Comparison of ENCODE assay signal across 8 mouse cellular contexts in the genomic region with DNA sequence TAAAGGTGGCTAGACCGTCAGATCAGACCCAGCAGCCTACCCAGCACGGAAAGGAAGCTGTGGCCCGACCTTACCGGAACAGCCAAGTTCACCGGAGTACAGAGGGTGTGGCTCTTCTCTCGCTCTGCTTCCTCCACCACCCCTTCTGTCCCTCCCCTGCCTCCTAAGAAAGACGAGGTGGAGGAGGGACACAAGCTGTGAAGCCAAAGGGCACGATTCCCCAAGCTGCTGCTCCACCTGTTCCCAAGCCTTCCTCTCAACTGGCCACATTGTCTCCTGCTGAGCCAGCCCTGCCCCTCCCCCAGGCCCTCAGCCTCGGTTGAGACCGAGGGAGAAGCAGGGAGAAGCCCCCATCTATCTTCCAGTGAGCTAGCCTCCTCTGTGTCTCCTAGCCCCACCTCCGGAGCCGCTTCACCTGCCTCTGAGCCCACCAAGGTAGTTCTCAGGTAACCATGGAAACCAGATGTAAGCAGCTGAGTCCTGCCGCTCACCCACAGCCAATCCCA. TPM values are rescaled to one million over a fixed set of nuclear protein-coding genes. Genes with fewer than 3 reads are reported as not detected.
DNase-seq lines count a peak whose midpoint lies in the region; ATAC-seq and TF ChIP-seq lines count a peak whose summit lies in the region.

No protein-coding gene starts in this region.

- H3K9ac ChIP-seq in hindbrain, postnatal 0 days (replicated peaks; ENCODE audit: low read length) = 0 out of 2 replicates have a peak overlapping the region, but pooled peaks have one; percentile 33
- peak overlapping the region; percentile 56 for H3K9ac ChIP-seq in liver, embryonic 12.5 days

- H3K27ac ChIP-seq in bone marrow, adult 2 months (ENCODE audit: control insufficient read depth, insufficient read depth, low read depth, low read length, poor library complexity) = no peak overlapping the region
- peak overlapping the region; percentile 22; the same call in 1 of the 2 replicates for H3K27ac ChIP-seq in hindbrain, postnatal 0 days
- peak overlapping the region; percentile 51 for H3K27ac ChIP-seq in liver, embryonic 12.5 days

- H3K9me3 ChIP-seq in hindbrain, postnatal 0 days (ENCODE audit: low read length) = no peaks in the 10 kb centered on the region
- no peaks in the 10 kb centered on the region for H3K9me3 ChIP-seq in liver, embryonic 12.5 days (replicated peaks)

- H3K4me3 ChIP-seq in bone marrow, adult 2 months (replicated peaks; ENCODE audit: control insufficient read depth, low read depth, low read length) = no peak overlapping the region
- H3K4me3 ChIP-seq in hindbrain, postnatal 0 days (ENCODE audit: low read length) = no peak overlapping the region
- H3K4me3 ChIP-seq in liver, embryonic 12.5 days = peak overlapping the region; percentile 32

- peak; percentile 19; the same call in 1 of the 2 replicates for ATAC-seq in hindbrain, postnatal 0 days
- ATAC-seq in liver, embryonic 12.5 days = peak; percentile 46

- 0 out of 2 replicates have a peak, but pooled peaks have one; percentile 9 for TF ChIP-seq POLR2A in bone marrow, adult 2 months (IDR thresholded peaks at IDR 0.05; ENCODE audit: borderline replicate concordance, control insufficient read depth, low read depth, low read length)

- H3K36me3 ChIP-seq in hindbrain, postnatal 0 days (ENCODE audit: insufficient read depth, low read length) = peaks cover 56% of the 10 kb centered on the region
- H3K36me3 ChIP-seq in liver, embryonic 12.5 days = peaks cover 39% of the 10 kb centered on the region

- no peak overlapping the region for H3K4me2 ChIP-seq in hindbrain, postnatal 0 days (ENCODE audit: low read depth, low read length)
- H3K4me2 ChIP-seq in liver, embryonic 12.5 days = peak overlapping the region; percentile 64

- no peak for TF ChIP-seq CTCF in bone marrow, adult 2 months (IDR thresholded peaks at IDR 0.05; ENCODE audit: control insufficient read depth, insufficient read depth, low read length)
- no peak for TF ChIP-seq CTCF in hindbrain, postnatal 0 days (IDR thresholded peaks at IDR 0.05; ENCODE audit: low read depth)

- 26% methylated on average over 13 of the region's 13 CpGs for WGBS in bone marrow, adult 2 months
- 11% methylated on average over 13 of the region's 13 CpGs for WGBS in hindbrain, postnatal 0 days
- WGBS in liver, embryonic 12.5 days (ENCODE audit: insufficient replicate concordance) = 22% methylated on average over 13 of the region's 13 CpGs

- peaks cover 2% of the 10 kb centered on the region for H3K4me1 ChIP-seq in bone marrow, adult 2 months (ENCODE audit: control insufficient read depth, insufficient read depth, low read length)
- H3K4me1 ChIP-seq in hindbrain, postnatal 0 days (ENCODE audit: insufficient read depth, low read length) = peaks cover 7% of the 10 kb centered on the region
- peaks cover 74% of the 10 kb centered on the region for H3K4me1 ChIP-seq in liver, embryonic 12.5 days

- intact Hi-C loops in left cerebral cortex, postnatal 25 days (cut with DNase I) = loop anchor here (5.0 kb wide), 2 partner anchors 38 to 283 kb away; a partner anchor contains a TSS

- peak; percentile 25 to 42 for DNase-seq in cerebellum, postnatal 25 days
- DNase-seq in cerebellum, adult 9-10 months = no peak
- DNase-seq in hindbrain, postnatal 0 days (ENCODE audit: low spot score) = peak; percentile 52
- peak; percentile 72 for DNase-seq in naive thymus-derived CD4-positive, alpha-beta T cell, adult 2 months (ENCODE audit: low read depth)
- DNase-seq in left cerebral cortex, postnatal 25 days (ENCODE audit: low spot score in 2 of 2) = no peak
- DNase-seq in layer of hippocampus, postnatal 14 days (ENCODE audit: low spot score in 2 of 2) = no peak

- H3K27me3 ChIP-seq in hindbrain, postnatal 0 days (ENCODE audit: insufficient read depth, low read length) = no peaks in the 10 kb centered on the region
- H3K27me3 ChIP-seq in liver, embryonic 12.5 days (replicated peaks) = no peaks in the 10 kb centered on the region

RNA-seq across cellular contexts. Expression of a gene that starts 38.5 kb away (rescaled TPM):
- not detected in 2 replicates for polyA plus RNA-seq in bone marrow, adult 2 months (2011; ENCODE audit: insufficient read depth, insufficient read length, low replicate concordance, missing spikeins)
- 0.84 TPM in 1 of 2 replicates, not detected in the other for total RNA-seq in hindbrain, postnatal 0 days (2014; rRNA removed)
- polyA plus RNA-seq in hindbrain, postnatal 0 days (2015; fragmentation: Nextera tagmentation; extraction: Ambion mirVana) = 0.19 and 0.23 TPM in 2 replicates
- polyA plus RNA-seq in liver, embryonic 12.5 days (2016; fragmentation: Nextera tagmentation; extraction: Ambion mirVana) = not detected in 2 replicates
- total RNA-seq in left cerebral cortex, postnatal 25 days (2021) = 1 to 10 TPM; 2.0 to 2.1 TPM
- total RNA-seq in layer of hippocampus, postnatal 14 days (2021) = 1 to 10 TPM; 3.6 to 5.0 TPM

RNA-seq across cellular contexts. Expression of a gene that starts 43.0 kb away (rescaled TPM):
- polyA plus RNA-seq in bone marrow, adult 2 months (2011; ENCODE audit: insufficient read depth, insufficient read length, low replicate concordance, missing spikeins) = 22.5 and 40.5 TPM in 2 replicates
- 144 and 155 TPM in 2 replicates for total RNA-seq in hindbrain, postnatal 0 days (2014; rRNA removed)
- 22.6 and 26.8 TPM in 2 replicates for polyA plus RNA-seq in hindbrain, postnatal 0 days (2015; fragmentation: Nextera tagmentation; extraction: Ambion mirVana)
- 2.9 and 3.6 TPM in 2 replicates for polyA plus RNA-seq in liver, embryonic 12.5 days (2016; fragmentation: Nextera tagmentation; extraction: Ambion mirVana)
- total RNA-seq in left cerebral cortex, postnatal 25 days (2021) = 10 to 100 TPM; 68.4 to 73.0 TPM
- total RNA-seq in layer of hippocampus, postnatal 14 days (2021) = 100 to 1,000 TPM in 1 of 2 experiments, 10 to 100 TPM in 1; 98.6 to 105 TPM

RNA-seq across cellular contexts. Expression of a gene that starts 59.9 kb away (rescaled TPM):
- not detected in 2 replicates for polyA plus RNA-seq in bone marrow, adult 2 months (2011; ENCODE audit: insufficient read depth, insufficient read length, low replicate concordance, missing spikeins)
- 4.5 and 11.3 TPM in 2 replicates for total RNA-seq in hindbrain, postnatal 0 days (2014; rRNA removed)
- 2.8 and 2.9 TPM in 2 replicates for polyA plus RNA-seq in hindbrain, postnatal 0 days (2015; fragmentation: Nextera tagmentation; extraction: Ambion mirVana)
- polyA plus RNA-seq in liver, embryonic 12.5 days (2016; fragmentation: Nextera tagmentation; extraction: Ambion mirVana) = 0.67 and 1.0 TPM in 2 replicates
- total RNA-seq in left cerebral cortex, postnatal 25 days (2021) = 1 to 10 TPM; 2.9 to 3.1 TPM
- total RNA-seq in layer of hippocampus, postnatal 14 days (2021) = 1 to 10 TPM; 7.8 to 8.2 TPM

Comparison
In these comparisons a context has a peak if more than half of its experiments do, and no peak if none do; other contexts are left out.
1. DNase-seq: peak in cerebellum, postnatal 25 days (2 of 2), hindbrain, postnatal 0 days (single experiment) and naive thymus-derived CD4-positive, alpha-beta T cell, adult 2 months (single experiment); none in cerebellum, adult 9-10 months (single experiment), left cerebral cortex, postnatal 25 days (0 of 2) and layer of hippocampus, postnatal 14 days (0 of 2).